Mouse (Mus musculus): ENCODE data around the gene Lce1a1. TPM values are rescaled to one million over a fixed set of nuclear protein-coding genes. Genes with fewer than 3 reads are reported as not detected.
"Not testable (repeated sequence)": the region's sequence is repeated elsewhere in the genome, so short reads cannot be mapped to it uniquely, and the experiment has no call there.

Lce1a1 gene
- polyA plus RNA-seq (2014; fragmentation: Nextera tagmentation; extraction: Ambion mirVana): not detected in 2 replicates

- H3K36me3 ChIP-seq (replicated peaks; ENCODE audit: control insufficient read depth, insufficient read depth, low read depth, low read length): no peaks in the 10 kb centered on the region
- H3K27me3 ChIP-seq (ENCODE audit: control insufficient read depth, insufficient read depth, low read length): no peaks in the 10 kb centered on the region
- H3K4me3 ChIP-seq (ENCODE audit: low read depth, low read length): no peak within 1 kb of the TSS
- H3K27ac ChIP-seq (replicated peaks; ENCODE audit: low read depth, low read length): no peak within 1 kb of the TSS
- H3K4me2 ChIP-seq (ENCODE audit: low read depth, low read length): no peak within 1 kb of the TSS
- ATAC-seq (replicated peaks; ENCODE audit: insufficient number of reproducible peaks, low FRiP score, low TSS enrichment, low read depth) (no peak), DNase-seq (ENCODE audit: low spot score) (no peak)
- WGBS: 76% methylated on average over 1 of the region's 1 CpGs
- H3K9ac ChIP-seq (replicated peaks; ENCODE audit: low read length): no peak within 1 kb of the TSS
- H3K9me3 ChIP-seq (replicated peaks; ENCODE audit: control insufficient read depth, low read length): no peaks in the 10 kb centered on the region
- no peaks in the 10 kb centered on the region for H3K4me1 ChIP-seq (ENCODE audit: control insufficient read depth, insufficient read depth, low read length)
Measured at GRCm38 (mm10) chr3:92648207-92648606, at the start of gene Lce1a1. TSS of gene Lce1a1 (minus strand) at chr3:92648307.

- Histone ChIP-seq H3K27ac (replicated peaks; ENCODE audit: low read depth, low read length) (no peak overlapping the region), H3K4me1 (ENCODE audit: control insufficient read depth, insufficient read depth, low read length) (no peaks in the 10 kb centered on the region), H3K36me3 (replicated peaks; ENCODE audit: control insufficient read depth, insufficient read depth, low read depth, low read length) (no peaks in the 10 kb centered on the region), H3K9ac (replicated peaks; ENCODE audit: low read length) (no peak overlapping the region), H3K9me3 (replicated peaks; ENCODE audit: control insufficient read depth, low read length) (no peaks in the 10 kb centered on the region), H3K27me3 (ENCODE audit: control insufficient read depth, insufficient read depth, low read length) (no peaks in the 10 kb centered on the region), H3K4me2 (ENCODE audit: low read depth, low read length) (no peak overlapping the region), H3K4me3 (ENCODE audit: low read depth, low read length) (no peak overlapping the region)
- WGBS: 33% methylated on average over 1 of the region's 1 CpGs
- no peak for DNase-seq (ENCODE audit: low spot score)
- no peak for ATAC-seq (replicated peaks; ENCODE audit: insufficient number of reproducible peaks, low FRiP score, low TSS enrichment, low read depth)
Measured at GRCm38 (mm10) chr3:92694613-92695012, 46.5 kb upstream of the Lce1a1 start.

- ATAC-seq (replicated peaks; ENCODE audit: insufficient number of reproducible peaks, low FRiP score, low TSS enrichment, low read depth): no peak
- Histone ChIP-seq H3K9me3 (replicated peaks; ENCODE audit: control insufficient read depth, low read length) (no peaks in the 10 kb centered on the region), H3K27ac (replicated peaks; ENCODE audit: low read depth, low read length) (no peak overlapping the region), H3K4me1 (ENCODE audit: control insufficient read depth, insufficient read depth, low read length) (no peaks in the 10 kb centered on the region), H3K36me3 (replicated peaks; ENCODE audit: control insufficient read depth, insufficient read depth, low read depth, low read length) (no peaks in the 10 kb centered on the region), H3K4me3 (ENCODE audit: low read depth, low read length) (no peak overlapping the region), H3K4me2 (ENCODE audit: low read depth, low read length) (no peak overlapping the region), H3K9ac (replicated peaks; ENCODE audit: low read length) (no peak overlapping the region), H3K27me3 (ENCODE audit: control insufficient read depth, insufficient read depth, low read length) (no peaks in the 10 kb centered on the region)
- DNase-seq (ENCODE audit: low spot score): no peak
Measured at GRCm38 (mm10) chr3:92691688-92692087, 43.6 kb upstream of the Lce1a1 start.

- not testable (repeated sequence) for H3K4me1 ChIP-seq (ENCODE audit: control insufficient read depth, insufficient read depth, low read length); H3K36me3 ChIP-seq (replicated peaks; ENCODE audit: control insufficient read depth, insufficient read depth, low read depth, low read length); H3K4me2 ChIP-seq (ENCODE audit: low read depth, low read length); ATAC-seq (replicated peaks; ENCODE audit: insufficient number of reproducible peaks, low FRiP score, low TSS enrichment, low read depth); DNase-seq (ENCODE audit: low spot score); H3K9me3 ChIP-seq (replicated peaks; ENCODE audit: control insufficient read depth, low read length); H3K4me3 ChIP-seq (ENCODE audit: low read depth, low read length); H3K27me3 ChIP-seq (ENCODE audit: control insufficient read depth, insufficient read depth, low read length); H3K27ac ChIP-seq (replicated peaks; ENCODE audit: low read depth, low read length); H3K9ac ChIP-seq (replicated peaks; ENCODE audit: low read length)
- WGBS: 84% methylated on average over 16 of the region's 16 CpGs
Measured at GRCm38 (mm10) chr3:92689154-92689553, 41.0 kb upstream of the Lce1a1 start.

GRCm38 (mm10) chr3:92687110-92687509 lies 39.0 kb upstream of the Lce1a1 start, which contains the start of gene Lce1d:
TSS of gene Lce1d (minus strand) at chr3:92687210.
- Histone ChIP-seq H3K9ac (replicated peaks; ENCODE audit: low read length) (no peak within 1 kb of the TSS), H3K4me3 (ENCODE audit: low read depth, low read length) (no peak within 1 kb of the TSS), H3K4me2 (ENCODE audit: low read depth, low read length) (no peak within 1 kb of the TSS), H3K4me1 (ENCODE audit: control insufficient read depth, insufficient read depth, low read length) (no peaks in the 10 kb centered on the region), H3K27me3 (ENCODE audit: control insufficient read depth, insufficient read depth, low read length) (no peaks in the 10 kb centered on the region), H3K36me3 (replicated peaks; ENCODE audit: control insufficient read depth, insufficient read depth, low read depth, low read length) (no peaks in the 10 kb centered on the region), H3K27ac (replicated peaks; ENCODE audit: low read depth, low read length) (no peak within 1 kb of the TSS), H3K9me3 (replicated peaks; ENCODE audit: control insufficient read depth, low read length) (no peaks in the 10 kb centered on the region)
- WGBS: 70% methylated on average over 2 of the region's 2 CpGs
- DNase-seq (ENCODE audit: low spot score) (no peak), ATAC-seq (replicated peaks; ENCODE audit: insufficient number of reproducible peaks, low FRiP score, low TSS enrichment, low read depth) (no peak)

GRCm38 (mm10) chr3:92678947-92679346 lies 30.8 kb upstream of the Lce1a1 start, which contains the start of gene Lce1c:
TSS of gene Lce1c (plus strand) at chr3:92679247.
- WGBS: 89% methylated on average over 4 of the region's 4 CpGs
- no peak within 1 kb of the TSS for H3K4me2 ChIP-seq (ENCODE audit: low read depth, low read length)
- DNase-seq (ENCODE audit: low spot score) (no peak), ATAC-seq (replicated peaks; ENCODE audit: insufficient number of reproducible peaks, low FRiP score, low TSS enrichment, low read depth) (no peak)
- no peaks in the 10 kb centered on the region for H3K9me3 ChIP-seq (replicated peaks; ENCODE audit: control insufficient read depth, low read length)
- H3K27me3 ChIP-seq (ENCODE audit: control insufficient read depth, insufficient read depth, low read length): no peaks in the 10 kb centered on the region
- H3K4me3 ChIP-seq (ENCODE audit: low read depth, low read length): no peak within 1 kb of the TSS
- no peak within 1 kb of the TSS for H3K27ac ChIP-seq (replicated peaks; ENCODE audit: low read depth, low read length)
- H3K36me3 ChIP-seq (replicated peaks; ENCODE audit: control insufficient read depth, insufficient read depth, low read depth, low read length): no peaks in the 10 kb centered on the region
- H3K4me1 ChIP-seq (ENCODE audit: control insufficient read depth, insufficient read depth, low read length): no peaks in the 10 kb centered on the region
- no peak within 1 kb of the TSS for H3K9ac ChIP-seq (replicated peaks; ENCODE audit: low read length)

GRCm38 (mm10) chr3:92670215-92670614 lies 22.1 kb upstream of the Lce1a1 start, which contains the start of gene Lce1a2:
TSS of gene Lce1a2 (minus strand) at chr3:92670315.
- no peak within 1 kb of the TSS for H3K4me3 ChIP-seq (ENCODE audit: low read depth, low read length)
- H3K4me2 ChIP-seq (ENCODE audit: low read depth, low read length): no peak within 1 kb of the TSS
- ATAC-seq (replicated peaks; ENCODE audit: insufficient number of reproducible peaks, low FRiP score, low TSS enrichment, low read depth): no peak
- DNase-seq (ENCODE audit: low spot score): no peak
- no peaks in the 10 kb centered on the region for H3K9me3 ChIP-seq (replicated peaks; ENCODE audit: control insufficient read depth, low read length)
- no peaks in the 10 kb centered on the region for H3K36me3 ChIP-seq (replicated peaks; ENCODE audit: control insufficient read depth, insufficient read depth, low read depth, low read length)
- H3K9ac ChIP-seq (replicated peaks; ENCODE audit: low read length): no peak within 1 kb of the TSS
- H3K4me1 ChIP-seq (ENCODE audit: control insufficient read depth, insufficient read depth, low read length): no peaks in the 10 kb centered on the region
- no peaks in the 10 kb centered on the region for H3K27me3 ChIP-seq (ENCODE audit: control insufficient read depth, insufficient read depth, low read length)
- H3K27ac ChIP-seq (replicated peaks; ENCODE audit: low read depth, low read length): no peak within 1 kb of the TSS

- H3K27me3 ChIP-seq (ENCODE audit: control insufficient read depth, insufficient read depth, low read length): no peaks in the 10 kb centered on the region
- H3K9me3 ChIP-seq (replicated peaks; ENCODE audit: control insufficient read depth, low read length): no peaks in the 10 kb centered on the region
- DNase-seq (ENCODE audit: low spot score) (no peak), ATAC-seq (replicated peaks; ENCODE audit: insufficient number of reproducible peaks, low FRiP score, low TSS enrichment, low read depth) (no peak)
- no peak within 1 kb of the TSS for H3K27ac ChIP-seq (replicated peaks; ENCODE audit: low read depth, low read length)
- H3K4me2 ChIP-seq (ENCODE audit: low read depth, low read length): no peak within 1 kb of the TSS
- no peaks in the 10 kb centered on the region for H3K4me1 ChIP-seq (ENCODE audit: control insufficient read depth, insufficient read depth, low read length)
- H3K4me3 ChIP-seq (ENCODE audit: low read depth, low read length): no peak within 1 kb of the TSS
- no peaks in the 10 kb centered on the region for H3K36me3 ChIP-seq (replicated peaks; ENCODE audit: control insufficient read depth, insufficient read depth, low read depth, low read length)
- no peak within 1 kb of the TSS for H3K9ac ChIP-seq (replicated peaks; ENCODE audit: low read length)
Measured at GRCm38 (mm10) chr3:92656826-92657225, 8.7 kb upstream of the Lce1a1 start, which contains the start of gene Lce1b. TSS of gene Lce1b (minus strand) at chr3:92656926.

Measured in embryonic facial prominence, embryonic 11.5 days (tissue).